Mouse (Mus musculus) cerebellum, adult 11-12 months (tissue): Measurements from ENCODE around the gene Cwh43.

ENCODE experiments used
- DNase-seq: peaks from one replicate; pipeline ENCODE4 v3.0.0; 2022

Cwh43 gene

DNA sequence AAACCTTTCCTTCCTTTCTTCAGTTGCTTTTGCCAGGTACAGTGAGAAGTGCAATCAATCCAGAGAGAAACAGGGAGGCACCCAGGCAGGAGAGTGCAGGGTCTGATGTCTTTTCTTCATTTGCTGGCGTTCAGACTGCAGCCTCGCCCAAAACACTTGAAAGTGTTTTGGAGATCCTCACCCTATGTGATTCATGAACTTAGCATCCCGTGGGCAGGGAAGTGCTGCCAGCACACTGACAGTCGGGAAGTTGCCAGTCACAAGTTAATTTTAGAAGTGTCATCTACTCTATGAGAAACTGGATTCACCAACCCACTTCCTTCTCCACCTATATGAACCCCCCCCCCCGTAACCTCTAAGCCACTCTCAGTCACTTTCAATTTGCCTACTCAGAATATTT lies 4.5 kb upstream of the Cwh43 start:
- no peak for DNase-seq

DNA sequence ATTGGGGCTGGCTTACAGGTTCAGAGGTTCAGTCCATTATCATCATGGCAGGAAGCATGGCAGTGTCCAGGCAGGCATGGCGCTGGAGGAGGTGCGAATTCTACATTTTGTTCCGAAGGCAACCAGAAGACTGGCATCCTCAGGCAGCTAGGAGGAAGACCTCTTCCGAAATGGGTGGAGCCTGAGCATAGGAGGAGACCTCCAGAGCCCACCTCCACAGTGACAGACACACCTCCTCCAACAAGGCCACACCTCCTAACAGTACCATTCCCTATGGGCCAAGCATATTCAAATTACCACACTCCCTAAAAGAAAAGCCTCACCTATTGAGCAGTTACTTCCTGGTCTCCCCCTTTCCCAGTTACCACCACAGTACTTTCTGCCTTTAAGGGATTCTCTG lies 3.0 kb upstream of the Cwh43 start:
- no peak for DNase-seq

DNA sequence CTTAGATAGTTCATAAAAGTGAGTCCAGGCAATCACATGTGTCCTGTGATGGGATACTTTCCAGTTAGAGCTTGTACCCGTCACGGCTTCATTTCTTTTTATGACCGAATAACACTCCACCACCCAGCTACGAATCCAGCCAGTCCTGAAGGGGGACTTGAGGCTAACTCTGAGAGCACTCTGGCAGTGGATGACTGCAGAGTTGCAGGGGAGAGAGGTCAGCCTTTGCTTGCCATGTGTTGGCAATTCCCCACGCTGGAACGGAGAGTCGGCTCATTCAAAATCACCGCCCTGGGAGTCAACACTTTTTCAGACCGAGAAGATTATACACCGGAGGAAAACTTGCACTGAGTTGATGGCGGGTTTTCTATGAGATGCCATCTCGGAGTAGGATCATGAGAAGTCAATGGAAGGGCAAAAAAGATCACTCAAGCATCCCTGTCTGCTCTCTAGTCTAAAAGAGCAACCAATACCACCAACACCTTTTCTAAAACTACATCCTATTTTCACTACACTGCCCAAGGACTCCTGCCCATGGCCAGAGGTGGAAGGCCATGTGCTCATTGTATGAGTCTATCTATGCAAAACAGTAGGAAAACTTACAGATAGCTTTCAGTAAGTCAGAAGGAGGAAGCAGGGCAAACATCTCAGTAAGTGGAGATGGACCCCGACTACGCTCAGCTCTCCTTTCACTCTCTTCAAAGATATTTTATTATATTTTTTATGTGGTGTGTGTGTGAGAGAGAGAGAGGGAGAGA lies 2.4 kb upstream of the Cwh43 start:
- DNase-seq: no peak

DNA sequence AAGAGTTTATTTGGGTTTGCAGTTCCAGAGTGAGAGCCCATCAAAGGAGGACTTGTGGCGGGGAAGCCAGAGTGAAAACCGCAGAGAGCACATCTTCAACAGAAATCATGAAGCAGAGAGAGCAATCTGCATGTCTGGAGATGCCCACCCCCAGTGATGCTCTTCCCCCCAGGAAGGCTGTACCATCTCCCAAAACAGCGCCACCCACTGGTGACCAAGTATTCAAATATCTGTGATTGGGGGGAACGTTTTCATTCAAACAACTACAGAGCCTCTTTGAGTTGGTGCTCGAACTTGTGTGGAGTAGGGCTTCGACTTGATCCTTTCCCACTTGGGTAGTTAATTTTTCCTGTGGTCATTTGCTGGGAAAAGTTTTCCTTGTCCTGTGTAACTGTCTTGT lies 1.1 kb upstream of the Cwh43 start:
- DNase-seq: no peak

DNA sequence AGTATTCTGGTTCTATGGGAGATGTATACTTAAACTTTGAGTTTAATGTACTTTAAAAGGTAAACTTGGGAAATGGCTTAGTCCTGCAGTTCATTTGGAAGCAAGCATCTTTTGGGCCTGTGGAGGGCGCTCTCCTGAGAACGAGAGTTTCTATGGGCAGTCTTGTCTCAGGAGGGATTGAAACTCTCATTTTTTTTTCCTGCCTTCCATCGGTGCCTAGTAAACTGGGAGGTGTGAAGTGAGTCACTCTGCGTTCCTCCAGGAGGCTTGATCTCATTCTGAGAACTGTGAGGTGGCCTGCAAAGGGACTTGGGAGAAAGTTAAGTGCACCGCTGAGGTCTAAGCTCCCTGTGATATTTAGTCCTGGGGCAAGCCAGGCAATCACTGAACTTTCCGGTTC lies 986 bp downstream of the Cwh43 start:
- DNase-seq: no peak

- no peak for DNase-seq
These were observed 4.1 kb downstream of the Cwh43 start for GRCm38 (mm10) chr5:73409970-73410369.

DNA sequence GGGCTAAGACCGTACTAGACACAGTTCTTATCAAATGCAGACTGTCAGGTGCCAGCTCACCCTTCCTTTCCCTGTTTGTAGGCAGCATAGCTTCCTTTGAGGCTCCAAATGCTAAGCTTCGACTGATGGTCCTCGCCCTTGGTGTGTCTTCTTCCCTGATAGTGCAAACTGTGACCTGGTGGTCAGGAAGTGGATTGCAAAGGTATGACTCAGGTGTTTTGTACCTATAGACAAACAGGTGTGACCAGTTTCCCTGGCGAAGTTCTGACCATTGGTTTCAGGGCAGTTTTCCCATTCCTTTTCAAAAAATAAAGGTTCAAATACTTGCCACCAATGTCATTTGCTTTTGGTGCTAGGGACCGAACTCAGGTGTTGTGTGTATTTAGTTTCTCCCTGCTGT lies 5.9 kb downstream of the Cwh43 start:
- no peak for DNase-seq

GRCm38 (mm10) chr5:73414172-73414571 lies 8.3 kb downstream of the Cwh43 start:
- no peak for DNase-seq

GRCm38 (mm10) chr5:73419045-73419695 lies 13.3 kb downstream of the Cwh43 start:
- DNase-seq: no peak

DNA sequence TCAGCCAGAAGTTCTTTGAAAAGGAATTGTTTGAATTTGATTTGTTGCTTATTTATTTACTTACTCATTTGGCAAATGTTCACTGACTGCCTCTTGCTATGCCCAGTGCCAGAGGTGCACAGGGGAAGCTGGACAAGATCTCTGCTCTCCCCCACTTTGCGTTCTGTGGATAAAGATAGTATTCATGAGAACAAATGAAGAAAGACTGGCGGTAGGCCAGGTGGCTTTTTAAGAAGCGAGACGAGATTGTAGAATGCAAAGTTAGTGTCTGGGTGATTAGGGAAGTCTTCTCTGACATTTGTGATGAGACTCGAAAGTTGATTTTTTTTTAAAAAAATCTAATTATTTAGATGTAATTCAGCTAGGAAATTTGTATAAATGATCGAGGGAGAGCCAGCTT lies 20.9 kb downstream of the Cwh43 start:
- DNase-seq: no peak

- DNase-seq: peak; percentile 48
These were observed 25.7 kb downstream of the Cwh43 start for GRCm38 (mm10) chr5:73431581-73431980.

DNA sequence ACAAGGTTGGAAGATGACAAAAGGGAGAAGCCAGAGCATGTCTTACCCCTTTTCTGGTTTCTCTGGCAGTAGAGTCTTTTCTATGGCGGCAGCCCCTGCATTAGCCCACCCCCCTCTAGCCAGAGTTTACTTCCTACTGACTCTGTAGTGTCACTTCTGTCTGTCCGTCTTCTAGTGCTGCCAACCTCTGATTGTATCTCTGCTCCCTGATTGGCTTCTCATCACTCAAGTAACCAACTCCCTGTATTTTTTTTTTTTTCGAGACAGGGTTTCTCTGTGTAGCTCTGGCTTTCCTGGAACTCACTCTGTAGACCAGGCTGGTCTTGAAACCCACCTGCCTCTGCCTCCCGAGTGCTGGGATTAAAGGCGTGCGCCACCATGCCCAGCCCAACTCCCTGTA lies 26.9 kb downstream of the Cwh43 start:
- DNase-seq: no peak

DNA sequence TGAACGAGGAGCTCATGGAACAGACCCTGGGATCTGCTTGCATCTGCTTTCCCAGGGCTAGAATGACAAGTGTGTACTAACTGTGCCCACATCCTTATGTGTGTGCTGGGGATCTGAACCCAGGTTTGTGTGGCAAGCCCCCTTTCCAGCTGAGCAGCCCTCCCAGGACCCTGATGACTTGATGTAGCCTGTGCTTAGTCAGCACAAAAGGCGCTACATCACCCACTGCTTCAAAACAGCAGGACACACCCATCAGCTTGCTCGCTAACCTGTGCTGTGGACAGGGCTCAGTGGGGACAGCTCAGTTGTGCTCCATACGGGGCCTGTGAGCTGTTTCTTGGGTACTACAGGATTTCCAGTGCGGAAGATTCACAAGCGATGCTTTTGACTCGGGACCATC lies 28.9 kb downstream of the Cwh43 start:
- no peak for DNase-seq

DNA sequence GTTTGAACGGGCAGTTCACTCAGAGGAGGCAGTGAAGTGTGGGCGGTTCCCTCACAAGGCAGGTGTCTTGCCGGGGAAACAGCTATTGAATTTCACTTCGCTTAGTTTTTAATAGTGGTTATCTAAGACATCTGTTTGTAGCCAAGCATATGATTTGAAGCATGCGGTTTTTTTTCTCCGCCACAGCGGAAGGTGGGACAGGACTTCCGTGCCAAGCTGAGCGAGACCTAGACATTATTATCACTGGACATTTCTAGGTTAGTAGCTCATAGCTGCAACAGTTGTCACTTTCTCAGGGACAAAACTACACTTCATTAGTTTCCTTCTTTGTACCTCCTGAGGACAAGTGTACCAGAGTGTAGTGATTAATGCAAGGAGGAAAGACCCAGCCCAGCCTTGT lies 36.3 kb downstream of the Cwh43 start:
- no peak for DNase-seq

DNA sequence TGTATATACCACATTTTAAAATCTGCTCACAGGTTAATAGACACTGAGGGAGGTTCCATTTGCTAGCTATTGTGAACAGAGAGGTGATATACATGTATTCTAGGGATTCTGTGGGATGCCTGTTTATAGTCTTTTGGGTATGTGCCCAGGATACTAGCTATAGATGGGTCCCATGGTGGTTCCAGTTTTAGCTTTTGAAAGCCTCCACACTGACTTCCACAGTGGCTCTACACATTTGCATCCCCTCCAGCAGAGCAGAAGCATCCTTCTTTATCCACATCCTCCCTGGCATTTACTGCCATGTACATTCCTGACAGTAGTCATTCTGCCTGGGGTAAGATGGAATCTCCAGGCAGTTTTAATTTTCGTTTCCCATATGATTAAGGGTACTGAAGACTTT lies 44.4 kb downstream of the Cwh43 start:
- DNase-seq: no peak

GRCm38 (mm10) chr5:73454502-73455306 lies 48.8 kb downstream of the Cwh43 start:
- DNase-seq: no peak

DNA sequence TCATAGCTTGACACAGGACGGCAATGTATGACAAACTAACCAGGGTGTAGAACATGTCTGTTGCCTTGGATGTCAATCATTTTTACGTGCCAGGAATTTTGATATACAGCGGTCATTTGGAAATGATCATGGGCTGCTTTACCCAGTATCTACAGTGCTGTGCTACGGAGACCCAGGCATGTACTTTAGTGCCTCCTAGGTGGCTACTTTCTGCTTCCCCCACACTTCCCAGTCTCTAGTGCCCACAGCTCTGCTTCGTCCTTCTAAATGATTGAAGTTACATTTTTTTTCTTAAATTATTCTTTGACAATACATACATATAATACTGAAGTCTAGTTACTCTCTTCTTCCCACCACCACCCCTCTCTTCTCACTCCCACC lies 49.4 kb downstream of the Cwh43 start:
- DNase-seq: no peak

- no peak for DNase-seq
These were observed 62.9 kb downstream of the Cwh43 start for GRCm38 (mm10) chr5:73468462-73469433.

- no peak for DNase-seq
These were observed 68.8 kb downstream of the Cwh43 start for GRCm38 (mm10) chr5:73474412-73475405.

DNA sequence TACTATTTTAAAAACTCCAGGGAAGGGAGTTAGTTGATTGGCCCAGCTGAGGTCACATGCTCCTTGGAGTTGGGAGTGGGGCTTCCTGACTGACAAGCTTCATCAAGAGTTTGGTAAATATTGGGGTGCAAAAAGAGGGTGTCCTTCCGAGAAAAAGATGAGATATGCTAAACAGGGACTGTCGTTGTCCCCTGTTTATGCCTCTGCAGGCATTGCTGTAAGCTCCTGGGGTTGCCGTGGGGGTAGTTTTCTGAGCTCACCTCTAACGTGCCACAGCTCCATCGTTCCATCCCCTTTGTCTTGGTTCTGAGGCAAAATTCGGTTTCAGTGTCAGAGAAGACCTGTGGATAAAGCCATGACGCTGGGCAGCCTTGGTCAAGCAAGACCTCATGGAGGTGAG lies 74.8 kb downstream of the Cwh43 start, which contains the start of gene Dcun1d4:
TSS of gene Dcun1d4 (plus strand) at position 301 of the 400 bp plus-strand sequence.
- DNase-seq: no peak

- no peak for DNase-seq
These were observed 75.5 kb downstream of the Cwh43 start for GRCm38 (mm10) chr5:73481401-73481800.
